Mouse (Mus musculus): ENCODE measurements around the gene Ppp1r14b. TPM values are rescaled to one million over a fixed set of nuclear protein-coding genes. Genes with fewer than 3 reads are reported as not detected.
A peak's percentile ranks its signal among the peaks of the same experiment; 100 is the strongest.

Ppp1r14b gene
- total RNA-seq, 1 experiment from 2014 or later, result 20.1 TPM

DNA sequence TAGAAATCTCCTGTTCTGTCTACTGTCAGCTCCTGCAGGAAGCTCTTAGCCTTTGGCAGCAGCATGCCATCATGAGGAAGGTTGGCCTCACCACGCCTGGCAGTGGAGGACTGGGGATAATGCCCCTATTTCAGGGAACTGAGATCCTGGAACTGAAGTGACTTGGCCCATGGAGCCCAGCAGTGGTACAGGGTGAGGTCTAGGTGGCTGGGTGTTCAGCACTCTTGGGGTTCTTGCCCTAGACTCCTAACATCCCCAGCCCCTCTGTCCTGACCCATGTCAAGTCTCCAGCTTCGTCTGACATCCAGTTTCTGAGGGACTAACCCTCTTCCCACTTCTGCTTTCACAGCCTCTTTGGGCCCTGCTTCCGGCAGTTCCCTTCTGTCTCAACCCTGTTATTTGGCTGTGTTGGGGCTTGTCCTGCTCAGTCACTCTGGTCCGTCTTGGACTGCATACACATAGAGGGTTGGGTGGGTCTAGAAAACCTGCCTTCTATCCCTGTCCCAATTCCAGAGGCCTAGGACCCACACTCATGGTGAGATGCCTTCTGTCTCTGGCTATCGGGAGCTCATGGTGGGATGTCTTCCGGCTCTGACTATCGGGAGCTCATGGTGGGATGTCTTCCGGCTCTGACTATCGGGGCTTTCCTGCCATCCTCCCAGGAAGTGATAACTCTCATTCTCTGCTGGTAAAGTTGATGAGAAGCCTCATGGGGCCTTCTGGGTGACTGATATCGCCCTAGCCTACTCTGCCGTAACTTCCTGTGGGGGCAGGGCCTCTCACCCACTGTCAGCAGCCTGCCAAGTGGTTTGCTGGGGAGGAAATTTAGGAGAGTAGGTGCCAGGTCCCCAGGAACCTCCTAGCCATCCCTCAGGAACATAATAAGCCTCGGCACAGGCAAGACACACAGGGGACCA, 43.0 kb downstream of the Ppp1r14b start:
- peak; percentile 51 for ATAC-seq (ENCODE audit: extremely low read depth, insufficient number of reproducible peaks, low FRiP score, poor library complexity, severe bottlenecking)

DNA sequence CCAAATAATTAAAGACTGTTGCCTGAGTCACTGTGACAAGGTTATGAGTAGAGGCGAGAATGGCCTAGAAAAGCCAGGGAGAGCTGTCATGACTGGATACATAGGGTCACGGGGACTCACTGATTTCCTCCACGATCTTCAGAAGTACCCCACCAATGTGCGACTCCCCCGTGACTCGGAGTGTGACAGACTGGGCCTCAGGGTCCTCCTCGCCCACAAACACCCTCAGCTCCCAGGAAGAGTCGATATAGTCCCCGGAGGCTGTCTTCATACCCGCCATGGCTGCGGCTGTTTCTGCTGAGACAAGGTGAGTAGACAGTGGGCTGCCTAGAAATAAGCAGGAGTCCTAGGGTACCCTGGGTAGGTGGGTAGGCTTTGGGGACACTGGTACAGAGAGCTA, 43.8 kb downstream of the Ppp1r14b start:
- no peak; the same call in 1 of the 2 replicates for ATAC-seq (ENCODE audit: extremely low read depth, insufficient number of reproducible peaks, low FRiP score, poor library complexity, severe bottlenecking)

DNA sequence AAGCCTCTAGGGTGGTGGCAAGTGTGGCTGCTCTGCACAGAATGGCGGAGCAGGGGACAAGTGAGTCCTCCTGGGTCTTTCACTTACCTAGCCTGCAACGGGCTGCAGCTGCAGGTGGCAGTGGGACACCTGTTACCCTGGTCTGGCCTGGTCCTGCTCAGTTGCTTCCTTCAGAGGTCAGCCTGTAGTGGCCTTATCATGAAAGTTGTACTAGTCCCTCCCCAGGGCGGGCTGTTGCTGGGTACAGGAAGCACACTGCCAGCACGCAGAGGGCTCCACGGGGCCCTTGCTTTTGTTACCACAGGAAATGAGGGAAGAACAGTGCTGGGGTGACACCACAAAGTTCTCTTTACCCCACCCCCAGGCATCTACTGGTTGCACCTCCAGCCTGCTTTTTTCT, 44.4 kb downstream of the Ppp1r14b start, which contains the start of gene Fermt3:
Gene Fermt3, minus strand, starts transcription at position 279 of the 400 bp plus-strand sequence.
- ATAC-seq (ENCODE audit: extremely low read depth, insufficient number of reproducible peaks, low FRiP score, poor library complexity, severe bottlenecking), result peak; percentile 65

DNA sequence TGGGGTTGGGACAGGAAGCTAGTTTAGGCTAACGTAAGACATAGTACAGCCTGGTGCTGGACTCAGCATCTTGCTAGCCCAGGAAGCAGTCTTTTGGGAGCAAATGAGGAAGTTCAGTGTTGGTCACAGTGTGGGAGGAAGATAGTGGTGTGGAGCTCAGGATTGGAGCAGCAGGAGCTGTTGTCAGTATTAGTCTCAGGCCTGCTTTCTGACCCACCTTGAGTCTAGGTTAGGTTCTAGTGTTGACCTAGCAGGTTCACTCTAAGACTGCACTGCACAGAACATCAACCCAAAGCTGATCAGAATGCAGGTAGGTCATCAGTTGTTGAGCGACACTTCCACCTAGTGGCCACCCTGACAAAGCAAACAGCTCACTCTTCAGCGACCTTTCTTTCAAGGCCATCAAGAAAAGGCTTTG, 45.5 kb downstream of the Ppp1r14b start:
- ATAC-seq (ENCODE audit: extremely low read depth, insufficient number of reproducible peaks, low FRiP score, poor library complexity, severe bottlenecking), result peak; percentile 60

Other genes starting within 250 kb of the Ppp1r14b start
- 15.8 and 18.4 TPM in 2 replicates for gene Rps6ka4, start 134.3 kb upstream of the Ppp1r14b start, total RNA-seq (2017)
- gene Ccdc88b, start 116.8 kb upstream of the Ppp1r14b start, total RNA-seq (2017), result 97.1 and 136 TPM in 2 replicates
- gene Trmt112, start 65.3 kb upstream of the Ppp1r14b start, total RNA-seq (2017), result 103 and 125 TPM in 2 replicates
- 693 and 750 TPM in 2 replicates for gene Prdx5, start 64.9 kb upstream of the Ppp1r14b start, total RNA-seq (2017)
- 37.9 and 40.8 TPM in 2 replicates for gene Esrra, start 53.2 kb upstream of the Ppp1r14b start, total RNA-seq (2017)
- not detected in 2 replicates for gene Catsperz, start 49.6 kb upstream of the Ppp1r14b start, total RNA-seq (2017)
- gene Kcnk4, start 40.5 kb upstream of the Ppp1r14b start, total RNA-seq (2017), result not detected in 2 replicates
- gene Bad, start 33.1 kb upstream of the Ppp1r14b start, total RNA-seq (2017), result 30.8 and 35.0 TPM in 2 replicates
- 23.5 and 31.7 TPM in 2 replicates for gene Gpr137, start 32.5 kb upstream of the Ppp1r14b start, total RNA-seq (2017)
- 12.5 and 13.6 TPM in 2 replicates for gene Plcb3, start 1.5 kb downstream of the Ppp1r14b start, total RNA-seq (2017)
- gene Fkbp2, start 5.5 kb downstream of the Ppp1r14b start, total RNA-seq (2017), result 30.4 and 32.4 TPM in 2 replicates
- gene Vegfb, start 12.7 kb downstream of the Ppp1r14b start, total RNA-seq (2017), result 2.8 and 6.0 TPM in 2 replicates
- 16.4 and 24.4 TPM in 2 replicates for gene Dnajc4, start 17.6 kb downstream of the Ppp1r14b start, total RNA-seq (2017)
- 5.0 TPM in 2 replicates for gene Nudt22, start 21.1 kb downstream of the Ppp1r14b start, total RNA-seq (2017)
- gene Trpt1, start 21.2 kb downstream of the Ppp1r14b start, total RNA-seq (2017), result 1.5 and 1.6 TPM in 2 replicates
- 211 and 225 TPM in 2 replicates for gene Fermt3, start 44.5 kb downstream of the Ppp1r14b start, total RNA-seq (2017)
- gene Stip1, start 65.0 kb downstream of the Ppp1r14b start, total RNA-seq (2017), result 73.9 and 81.6 TPM in 2 replicates
- gene Macrod1, start 81.8 kb downstream of the Ppp1r14b start, total RNA-seq (2017), result 1.2 and 3.7 TPM in 2 replicates
- gene Flrt1, start 130.8 kb downstream of the Ppp1r14b start, total RNA-seq (2017), result 0.12 TPM in 1 of 2 replicates, not detected in the other
- gene Otub1, start 231.3 kb downstream of the Ppp1r14b start, total RNA-seq (2017), result 45.5 and 48.9 TPM in 2 replicates
- gene Cox8a, start 242.6 kb downstream of the Ppp1r14b start, total RNA-seq (2017), result 208 and 218 TPM in 2 replicates

Data from neutrophil, adult 5-6 weeks (primary cell).